Mouse (Mus musculus): Measurements from ENCODE around the gene Cyp2r1. TPM values are rescaled to one million over a fixed set of nuclear protein-coding genes. Genes with fewer than 3 reads are reported as not detected.

Gene Cyp2r1
- polyA plus RNA-seq, 1 experiment from 2014 or later = 1.4 TPM

Other genes starting within 250 kb of the Cyp2r1 start
- 8.9 and 9.0 TPM in 2 replicates for gene Pde3b, start 147.7 kb downstream of the Cyp2r1 start, polyA plus RNA-seq (2016; fragmentation: Nextera tagmentation; extraction: Ambion mirVana)
- gene Calca, start 73.4 kb upstream of the Cyp2r1 start, polyA plus RNA-seq (2016; fragmentation: Nextera tagmentation; extraction: Ambion mirVana) = 0.86 and 1.1 TPM in 2 replicates
- not detected in 2 replicates for gene Calcb, start 155.7 kb upstream of the Cyp2r1 start, polyA plus RNA-seq (2016; fragmentation: Nextera tagmentation; extraction: Ambion mirVana)
- gene Insc, start 180.7 kb upstream of the Cyp2r1 start, polyA plus RNA-seq (2016; fragmentation: Nextera tagmentation; extraction: Ambion mirVana) = 0.93 and 1.1 TPM in 2 replicates